Mouse (Mus musculus): Measurements from ENCODE around the gene Top3b.

- TF ChIP-seq CTCF (IDR thresholded peaks at IDR 0.05; ENCODE audit: low read depth, low read length), result no peak
- no peak for TF ChIP-seq POLR2A (IDR thresholded peaks at IDR 0.05; ENCODE audit: borderline replicate concordance, low read depth, low read length)
Observed at GRCm38 (mm10) chr16:16902329-16902728, 31.8 kb downstream of the Top3b start.

Data from bone marrow macrophage, adult 2 months (primary cell).